Mouse (Mus musculus): ENCODE data around the gene Pawr. TPM values are rescaled to one million over a fixed set of nuclear protein-coding genes. Genes with fewer than 3 reads are reported as not detected.
"Not testable (repeated sequence)": the region's sequence is repeated elsewhere in the genome, so short reads cannot be mapped to it uniquely, and the experiment has no call there.

Gene Pawr
- polyA plus RNA-seq, 1 experiment from 2014 or later = 1.5 TPM

DNA sequence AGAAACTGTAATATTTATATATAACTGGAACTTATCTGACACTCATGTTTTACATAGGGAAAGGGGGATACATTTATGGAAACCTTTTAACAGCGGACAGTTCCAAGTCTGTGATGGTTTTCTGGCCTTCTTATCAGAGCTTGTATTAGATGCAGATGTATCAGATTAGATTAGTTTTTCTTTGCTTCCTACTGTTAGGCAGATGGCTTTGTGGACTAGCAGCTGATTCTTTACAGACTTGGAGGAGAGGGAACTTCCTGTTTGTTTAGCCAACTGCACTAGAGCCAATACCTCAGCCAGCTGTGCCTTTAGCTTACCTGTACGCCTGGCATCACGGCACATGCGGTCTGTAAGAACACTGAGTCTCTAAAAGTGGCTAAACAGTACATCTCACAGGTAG, 8.0 kb downstream of the Pawr start:
- Histone ChIP-seq H3K9me3 (replicated peaks; ENCODE audit: control insufficient read depth, low read length, poor library complexity, severe bottlenecking) (no peaks in the 10 kb centered on the region), H3K9ac (ENCODE audit: low read depth, low read length) (no peak overlapping the region), H3K4me3 (ENCODE audit: low read depth, low read length) (no peak overlapping the region), H3K27me3 (ENCODE audit: control insufficient read depth, insufficient read depth, low read depth, low read length) (no peaks in the 10 kb centered on the region), H3K4me2 (ENCODE audit: low read length) (no peak overlapping the region), H3K27ac (ENCODE audit: low read length) (no peak overlapping the region), H3K36me3 (ENCODE audit: control insufficient read depth, insufficient read depth, low read length) (no peaks in the 10 kb centered on the region), H3K4me1 (ENCODE audit: control insufficient read depth, insufficient read depth, low read length) (no peaks in the 10 kb centered on the region)
- no peak for ATAC-seq
- 94% methylated on average over 4 of the region's 4 CpGs for WGBS

DNA sequence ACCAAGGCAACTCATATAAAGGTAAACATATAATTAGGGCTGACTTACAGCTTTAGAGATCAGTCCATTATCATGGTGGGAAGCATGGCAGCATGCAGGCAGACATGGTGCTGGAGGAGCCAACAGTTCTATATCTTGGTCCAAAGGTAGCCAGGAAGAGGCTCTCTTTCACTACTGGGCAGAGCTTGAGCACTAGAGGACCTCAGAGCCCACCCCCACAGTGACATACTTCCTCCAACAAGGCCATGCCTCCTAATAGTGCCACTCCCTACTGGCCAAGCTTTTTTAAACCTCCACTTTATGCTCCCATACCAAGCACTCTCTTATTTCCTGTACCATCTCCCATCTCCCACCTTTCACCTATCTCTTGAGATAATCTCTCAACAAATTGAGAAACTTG, 11.8 kb downstream of the Pawr start:
- Histone ChIP-seq H3K4me1 (ENCODE audit: control insufficient read depth, insufficient read depth, low read length) (no peaks in the 10 kb centered on the region), H3K4me2 (ENCODE audit: low read length) (no peak overlapping the region), H3K27ac (ENCODE audit: low read length) (no peak overlapping the region), H3K27me3 (ENCODE audit: control insufficient read depth, insufficient read depth, low read depth, low read length) (no peaks in the 10 kb centered on the region), H3K9ac (ENCODE audit: low read depth, low read length) (no peak overlapping the region), H3K36me3 (ENCODE audit: control insufficient read depth, insufficient read depth, low read length) (no peaks in the 10 kb centered on the region), H3K4me3 (ENCODE audit: low read depth, low read length) (no peak overlapping the region), H3K9me3 (replicated peaks; ENCODE audit: control insufficient read depth, low read length, poor library complexity, severe bottlenecking) (no peaks in the 10 kb centered on the region)
- no peak for ATAC-seq

DNA sequence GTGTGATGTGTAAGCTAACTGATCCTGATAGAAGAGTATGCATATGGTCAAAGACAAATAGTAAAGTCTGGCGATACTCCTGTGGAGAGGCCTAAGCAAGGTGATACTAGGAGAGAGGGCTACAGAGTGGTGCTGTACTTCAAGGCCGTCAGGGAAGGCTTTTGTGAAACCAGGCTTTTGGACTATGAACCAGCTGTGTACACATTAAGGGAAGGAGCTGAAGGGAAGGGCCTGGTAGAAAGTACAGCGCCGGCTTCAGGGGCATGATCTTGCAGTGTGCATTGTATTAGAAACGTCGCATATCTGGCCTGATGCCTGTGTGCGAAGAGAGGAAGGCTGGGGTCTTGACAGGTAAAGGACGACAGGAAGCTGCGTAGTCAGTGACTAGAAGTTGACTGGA, 13.2 kb downstream of the Pawr start:
- no peaks in the 10 kb centered on the region for H3K36me3 ChIP-seq (ENCODE audit: control insufficient read depth, insufficient read depth, low read length)
- no peaks in the 10 kb centered on the region for H3K4me1 ChIP-seq (ENCODE audit: control insufficient read depth, insufficient read depth, low read length)
- H3K9ac ChIP-seq (ENCODE audit: low read depth, low read length) = no peak overlapping the region
- no peaks in the 10 kb centered on the region for H3K27me3 ChIP-seq (ENCODE audit: control insufficient read depth, insufficient read depth, low read depth, low read length)
- H3K4me3 ChIP-seq (ENCODE audit: low read depth, low read length) = no peak overlapping the region
- no peak overlapping the region for H3K4me2 ChIP-seq (ENCODE audit: low read length)
- H3K9me3 ChIP-seq (replicated peaks; ENCODE audit: control insufficient read depth, low read length, poor library complexity, severe bottlenecking) = no peaks in the 10 kb centered on the region
- ATAC-seq = no peak
- no peak overlapping the region for H3K27ac ChIP-seq (ENCODE audit: low read length)
- WGBS = 96% methylated on average over 9 of the region's 9 CpGs

DNA sequence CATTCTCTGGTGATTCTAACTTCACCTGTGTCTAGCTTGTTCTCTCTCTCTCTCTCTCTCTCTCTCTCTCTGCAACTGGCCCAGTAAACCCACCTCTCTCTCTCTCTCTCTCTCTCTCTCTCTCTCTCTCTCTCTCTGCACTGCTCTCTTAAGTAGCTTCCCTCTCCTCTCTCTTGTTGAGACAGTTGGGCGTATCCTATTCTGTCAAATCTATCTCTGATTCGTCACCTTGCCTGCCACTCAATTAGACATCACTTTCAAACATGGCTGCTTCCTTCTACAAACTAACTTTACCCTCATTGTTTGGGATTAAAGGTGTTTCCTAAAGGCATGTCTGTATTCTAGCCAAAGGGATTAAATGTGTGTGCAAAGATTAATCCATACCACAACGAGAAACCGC, 14.4 kb downstream of the Pawr start:
- H3K27me3 ChIP-seq (ENCODE audit: control insufficient read depth, insufficient read depth, low read depth, low read length); H3K9ac ChIP-seq (ENCODE audit: low read depth, low read length); H3K4me2 ChIP-seq (ENCODE audit: low read length); ATAC-seq; H3K4me1 ChIP-seq (ENCODE audit: control insufficient read depth, insufficient read depth, low read length); H3K27ac ChIP-seq (ENCODE audit: low read length); H3K36me3 ChIP-seq (ENCODE audit: control insufficient read depth, insufficient read depth, low read length); H3K9me3 ChIP-seq (replicated peaks; ENCODE audit: control insufficient read depth, low read length, poor library complexity, severe bottlenecking); H3K4me3 ChIP-seq (ENCODE audit: low read depth, low read length): not testable (repeated sequence)
- 93% methylated on average over 4 of the region's 4 CpGs for WGBS

DNA sequence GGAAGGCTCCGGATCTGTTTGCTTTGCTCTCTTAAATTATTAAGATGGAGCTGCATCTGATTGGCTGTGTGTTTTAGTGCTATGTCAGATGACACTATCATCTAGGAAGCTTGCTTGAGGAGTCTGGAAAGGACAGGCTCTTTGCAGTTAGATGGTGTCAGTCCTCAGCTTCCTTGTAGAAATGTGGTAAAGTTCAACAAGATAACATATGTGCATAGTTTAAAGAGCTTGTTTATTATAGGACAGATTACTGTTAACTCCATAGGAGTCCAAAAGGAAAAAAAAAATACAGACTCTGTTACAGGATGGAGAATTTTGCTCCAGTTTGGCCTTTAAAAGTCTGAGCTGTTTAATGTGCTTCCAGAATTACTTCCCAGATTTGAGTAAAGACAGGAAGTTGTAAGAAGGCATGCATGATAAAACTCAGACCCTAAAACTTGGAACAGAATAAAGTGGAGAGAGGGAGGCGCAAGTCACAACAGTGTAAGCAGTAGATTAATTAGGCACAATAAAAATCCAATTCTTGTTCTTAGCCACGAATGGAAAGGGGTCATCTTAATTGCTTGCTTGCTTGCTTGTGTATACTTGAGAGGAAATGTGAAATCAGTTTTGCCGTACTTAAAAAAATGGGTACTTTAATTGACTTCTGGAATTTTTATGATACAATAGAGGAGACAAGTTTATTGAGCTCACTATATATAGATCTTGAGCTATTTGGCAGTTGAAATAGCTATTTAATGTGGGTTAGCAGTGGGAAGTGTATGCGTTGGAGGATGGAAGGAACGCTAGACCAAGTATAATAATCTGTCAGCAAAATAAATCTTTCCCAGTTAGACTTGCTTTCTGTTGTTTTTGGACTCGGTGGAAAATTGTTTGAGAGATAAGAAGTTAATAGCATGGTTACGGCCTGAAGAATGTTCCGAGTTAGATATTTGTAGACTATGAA, 18.5 kb downstream of the Pawr start:
- no peak overlapping the region for H3K4me3 ChIP-seq (ENCODE audit: low read depth, low read length)
- no peak for ATAC-seq

DNA sequence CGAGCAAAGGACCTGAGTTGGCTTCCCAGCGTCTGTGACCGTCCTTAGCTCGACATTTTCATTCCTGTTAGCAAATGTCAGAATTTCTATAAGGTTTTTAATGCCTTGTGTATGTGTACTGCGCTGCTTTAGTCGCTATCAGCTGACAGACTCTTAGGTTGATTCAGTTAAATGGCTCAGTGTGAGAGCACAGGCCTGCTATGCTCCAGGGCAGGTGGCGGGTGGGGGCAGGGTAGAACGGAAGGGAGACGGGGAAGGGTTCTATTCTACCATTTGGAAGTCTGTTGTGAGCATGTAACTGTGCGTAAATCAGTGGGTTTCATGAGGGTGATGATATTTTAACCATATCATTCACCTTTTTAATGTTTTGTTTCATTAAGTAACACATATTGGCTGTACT, 21.0 kb downstream of the Pawr start:
- no peak overlapping the region for H3K9ac ChIP-seq (ENCODE audit: low read depth, low read length)
- H3K4me3 ChIP-seq (ENCODE audit: low read depth, low read length) = no peak overlapping the region
- H3K9me3 ChIP-seq (replicated peaks; ENCODE audit: control insufficient read depth, low read length, poor library complexity, severe bottlenecking) = no peaks in the 10 kb centered on the region
- no peaks in the 10 kb centered on the region for H3K27me3 ChIP-seq (ENCODE audit: control insufficient read depth, insufficient read depth, low read depth, low read length)
- no peaks in the 10 kb centered on the region for H3K36me3 ChIP-seq (ENCODE audit: control insufficient read depth, insufficient read depth, low read length)
- 87% methylated on average over 10 of the region's 10 CpGs for WGBS
- H3K4me1 ChIP-seq (ENCODE audit: control insufficient read depth, insufficient read depth, low read length) = peaks cover 2% of the 10 kb centered on the region; the same call in 1 of the 2 replicates
- H3K27ac ChIP-seq (ENCODE audit: low read length) = no peak overlapping the region
- ATAC-seq = no peak
- H3K4me2 ChIP-seq (ENCODE audit: low read length) = no peak overlapping the region

More for the DNA sequence above, 18.5 kb downstream of the Pawr start:
- Histone ChIP-seq H3K27me3 (ENCODE audit: control insufficient read depth, insufficient read depth, low read depth, low read length) (no peaks in the 10 kb centered on the region), H3K27ac (ENCODE audit: low read length) (no peak overlapping the region), H3K9ac (ENCODE audit: low read depth, low read length) (no peak overlapping the region), H3K9me3 (replicated peaks; ENCODE audit: control insufficient read depth, low read length, poor library complexity, severe bottlenecking) (no peaks in the 10 kb centered on the region), H3K36me3 (ENCODE audit: control insufficient read depth, insufficient read depth, low read length) (no peaks in the 10 kb centered on the region), H3K4me2 (ENCODE audit: low read length) (no peak overlapping the region), H3K4me1 (ENCODE audit: control insufficient read depth, insufficient read depth, low read length) (peaks cover 2% of the 10 kb centered on the region; the same call in 1 of the 2 replicates)
- WGBS = 89% methylated on average over 9 of the region's 9 CpGs

DNA sequence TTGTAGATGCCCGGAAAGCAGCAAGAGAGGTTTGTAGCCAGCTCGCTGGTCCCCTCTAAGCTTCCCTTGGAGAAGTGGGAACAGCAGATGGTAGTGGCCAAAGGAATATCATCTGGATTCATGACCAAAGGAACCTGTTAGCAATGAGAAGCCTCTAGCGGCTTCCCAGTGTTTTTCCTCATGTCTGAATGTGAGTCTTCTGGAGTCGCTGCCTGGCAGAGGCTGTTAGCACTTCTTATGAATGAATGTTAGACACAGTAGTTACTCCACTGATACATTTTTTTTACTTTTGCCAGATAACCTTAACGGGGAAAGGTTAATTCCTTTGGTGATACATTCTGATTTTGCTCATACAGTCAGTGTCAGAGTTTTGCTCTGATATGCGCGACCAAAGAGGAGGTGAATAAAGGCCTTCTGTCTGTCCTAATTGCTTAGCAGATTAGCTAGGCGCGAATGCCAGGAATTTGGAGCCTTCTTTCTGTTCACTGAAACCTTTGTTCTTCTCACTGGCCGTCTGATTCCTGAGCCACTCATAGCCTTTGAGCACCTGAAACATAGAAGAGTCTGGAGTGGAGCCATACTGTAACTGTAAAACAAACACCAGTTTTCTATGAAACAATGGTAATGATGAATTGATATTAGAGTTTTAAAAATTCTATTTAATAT, 22.9 kb downstream of the Pawr start:
- Histone ChIP-seq H3K9me3 (replicated peaks; ENCODE audit: control insufficient read depth, low read length, poor library complexity, severe bottlenecking) (no peaks in the 10 kb centered on the region), H3K4me1 (ENCODE audit: control insufficient read depth, insufficient read depth, low read length) (peaks cover 2% of the 10 kb centered on the region; the same call in 1 of the 2 replicates), H3K27ac (ENCODE audit: low read length) (no peak overlapping the region), H3K4me3 (ENCODE audit: low read depth, low read length) (no peak overlapping the region), H3K36me3 (ENCODE audit: control insufficient read depth, insufficient read depth, low read length) (no peaks in the 10 kb centered on the region), H3K27me3 (ENCODE audit: control insufficient read depth, insufficient read depth, low read depth, low read length) (no peaks in the 10 kb centered on the region), H3K9ac (ENCODE audit: low read depth, low read length) (no peak overlapping the region), H3K4me2 (ENCODE audit: low read length) (no peak overlapping the region)
- WGBS = 22% methylated on average over 10 of the region's 10 CpGs
- ATAC-seq = no peak

DNA sequence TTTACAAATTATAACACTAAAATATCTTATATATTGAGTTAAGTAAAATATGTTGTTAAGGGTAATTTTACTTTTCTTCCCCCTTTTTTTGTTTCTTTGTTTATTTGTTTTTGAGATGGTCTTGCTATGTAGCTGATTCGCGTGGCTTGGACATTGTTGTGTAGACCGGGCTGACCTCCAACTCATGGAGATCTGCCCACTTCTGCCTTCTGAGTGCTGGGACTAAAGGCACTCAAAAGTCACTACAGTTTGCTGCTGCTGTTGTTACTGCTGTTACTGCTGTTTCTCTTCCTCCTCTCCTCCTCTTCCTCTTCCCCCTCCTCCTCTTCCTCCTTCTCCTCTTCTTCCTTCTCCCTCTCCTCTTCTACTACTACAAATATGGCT, 23.5 kb downstream of the Pawr start:
- Histone ChIP-seq H3K4me3 (ENCODE audit: low read depth, low read length) (no peak overlapping the region), H3K27ac (ENCODE audit: low read length) (no peak overlapping the region), H3K9me3 (replicated peaks; ENCODE audit: control insufficient read depth, low read length, poor library complexity, severe bottlenecking) (no peaks in the 10 kb centered on the region), H3K36me3 (ENCODE audit: control insufficient read depth, insufficient read depth, low read length) (no peaks in the 10 kb centered on the region), H3K9ac (ENCODE audit: low read depth, low read length) (no peak overlapping the region), H3K4me2 (ENCODE audit: low read length) (no peak overlapping the region), H3K27me3 (ENCODE audit: control insufficient read depth, insufficient read depth, low read depth, low read length) (no peaks in the 10 kb centered on the region), H3K4me1 (ENCODE audit: control insufficient read depth, insufficient read depth, low read length) (peaks cover 2% of the 10 kb centered on the region; the same call in 1 of the 2 replicates)
- WGBS = 82% methylated on average over 3 of the region's 3 CpGs
- no peak for ATAC-seq

DNA sequence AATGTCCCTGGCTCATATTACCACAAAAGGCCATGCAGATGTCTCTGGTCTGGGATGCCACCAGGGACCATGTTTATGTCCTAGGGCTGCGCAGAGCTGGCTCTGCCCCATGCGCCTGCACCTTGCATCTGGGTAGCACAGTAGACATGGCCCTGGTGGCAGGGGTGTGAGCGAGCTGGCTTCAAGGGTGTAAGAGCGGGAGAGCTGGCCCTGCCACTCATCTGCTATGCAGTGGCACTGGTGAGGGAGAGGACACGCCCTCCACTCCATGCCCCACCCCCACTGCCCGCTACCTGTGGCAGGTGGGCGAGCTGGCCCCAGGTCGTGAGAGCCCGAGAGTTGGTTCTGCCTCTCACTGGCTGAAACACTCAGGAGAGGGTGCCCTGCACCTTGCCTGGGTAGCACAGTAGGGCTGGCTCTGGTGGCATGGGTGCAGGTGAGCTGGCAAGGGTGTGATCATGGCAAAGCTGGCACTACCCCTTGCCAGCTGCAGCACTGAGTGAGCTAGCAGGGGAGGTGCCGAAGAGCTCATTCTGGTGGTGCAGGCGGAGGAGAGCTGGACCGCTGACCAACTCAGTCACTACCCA, 24.8 kb downstream of the Pawr start:
- Histone ChIP-seq H3K9me3 (replicated peaks; ENCODE audit: control insufficient read depth, low read length, poor library complexity, severe bottlenecking) (no peaks in the 10 kb centered on the region), H3K36me3 (ENCODE audit: control insufficient read depth, insufficient read depth, low read length) (no peaks in the 10 kb centered on the region), H3K9ac (ENCODE audit: low read depth, low read length) (no peak overlapping the region), H3K4me3 (ENCODE audit: low read depth, low read length) (no peak overlapping the region), H3K27me3 (ENCODE audit: control insufficient read depth, insufficient read depth, low read depth, low read length) (no peaks in the 10 kb centered on the region), H3K27ac (ENCODE audit: low read length) (no peak overlapping the region), H3K4me1 (ENCODE audit: control insufficient read depth, insufficient read depth, low read length) (peaks cover 2% of the 10 kb centered on the region; the same call in 1 of the 2 replicates), H3K4me2 (ENCODE audit: low read length) (no peak overlapping the region)
- WGBS = 98% methylated on average over 12 of the region's 12 CpGs
- peak; percentile 22; the same call in 1 of the 2 replicates for ATAC-seq

Measured in midbrain, embryonic 16.5 days (tissue).